Mouse (Mus musculus) E14TG2a.4 (cell line): ENCODE data around the gene Olfr648.

Experiments used
- H3K27me3 ChIP-seq: 2 replicates; pipeline ENCODE4 v1.6.1; 2014; ENCODE audit warnings: low read length, control low read depth; ENCODE audit not compliant: insufficient read depth
- H3K36me3 ChIP-seq: 2 replicates; pipeline ENCODE4 v1.6.1; 2014; ENCODE audit warnings: low read length, control low read depth; ENCODE audit not compliant: insufficient read depth
- H3K4me1 ChIP-seq: replicated peaks from 2 replicates; pipeline ENCODE4 v1.6.1; 2014; ENCODE audit warnings: low read depth, low read length, control low read depth
- H3K4me3 ChIP-seq: replicated peaks from 2 replicates; pipeline ENCODE4 v1.5.1; 2014; ENCODE audit warnings: mild to moderate bottlenecking, low read length
- H3K9me3 ChIP-seq: 2 replicates; pipeline ENCODE4 v1.6.1; 2014; ENCODE audit warnings: low read length, control low read depth
- CTCF ChIP-seq: conservative IDR thresholded peaks from 2 replicates; pipeline ENCODE4 v1.5.1; 2014; ENCODE audit warnings: low read length
- NANOG ChIP-seq: IDR thresholded peaks from 2 replicates; pipeline ENCODE4 v1.6.1; 2014; ENCODE audit warnings: borderline replicate concordance, low read length, mixed read lengths
- POU5F1 ChIP-seq: IDR thresholded peaks from 2 replicates; pipeline ENCODE4 v1.6.1; 2014; ENCODE audit warnings: low read length, borderline replicate concordance

The Olfr648 gene

GRCm38 (mm10) chr7:104129726-104130125 lies 53.5 kb downstream of the Olfr648 start, which contains the start of gene Ubqln5:
Ubqln5 (minus strand) TSS chr7:104129826.
- H3K36me3 ChIP-seq, result no peaks in the 10 kb centered on the region
- peaks cover 4% of the 10 kb centered on the region; the same call in 1 of the 2 replicates for H3K27me3 ChIP-seq
- H3K4me1 ChIP-seq, result no peaks in the 10 kb centered on the region
- H3K9me3 ChIP-seq, result no peaks in the 10 kb centered on the region
- TF ChIP-seq POU5F1 (no peak), NANOG (no peak), CTCF (no peak)
- H3K4me3 ChIP-seq, result no peak within 1 kb of the TSS
